8 mouse cellular contexts compared by ENCODE assay signal in genomic region chr10:127063239-127063872, GRCm38 (mm10). TPM values are rescaled to one million over a fixed set of nuclear protein-coding genes. Genes with fewer than 3 reads are reported as not detected.
DNase-seq lines count a peak whose midpoint lies in the region; ATAC-seq lines count a peak whose summit lies in the region.

Gene Cdk4 (plus strand): TSS chr10:127063534.

- peak; percentile 82 for DNase-seq in c-Kit-negative CD71-positive TER-119-positive erythroid progenitor cells, embryonic 14.5 days (ENCODE audit: low read depth, low spot score)
- peak; percentile 98 for DNase-seq in fibroblast of lung, adult 2 months (ENCODE audit: low read depth)
- DNase-seq in kidney, postnatal 14 days: peak; percentile 99
- peak; percentile 94 for DNase-seq in liver, embryonic 13.5 days
- DNase-seq in neural tube, embryonic 10.5 days (ENCODE audit: extremely low spot score, low spot score): peak; percentile 100

- peak within 1 kb of the TSS; percentile 73 to 90 for H3K27ac ChIP-seq in heart, embryonic 14.5 days (replicated peaks in 1 of 2; ENCODE audit: control insufficient read depth in 1 of 2, insufficient read depth in 1 of 2, low read depth in 2 of 2, low read length in 2 of 2)
- H3K27ac ChIP-seq in liver, embryonic 13.5 days: peak within 1 kb of the TSS; percentile 78
- H3K27ac ChIP-seq in stomach, embryonic 16.5 days (ENCODE audit: low read length): peak within 1 kb of the TSS; percentile 85

- peaks cover 39% of the 10 kb centered on the region for H3K36me3 ChIP-seq in heart, embryonic 14.5 days (ENCODE audit: control insufficient read depth, insufficient read depth, low read length)
- peaks cover 39% of the 10 kb centered on the region for H3K36me3 ChIP-seq in liver, embryonic 13.5 days
- H3K36me3 ChIP-seq in stomach, embryonic 16.5 days (ENCODE audit: control insufficient read depth, insufficient read depth, low read length): peaks cover 27% of the 10 kb centered on the region

- H3K4me1 ChIP-seq in heart, embryonic 14.5 days (ENCODE audit: control insufficient read depth in 2 of 2, insufficient read depth in 2 of 2, low read length in 2 of 2): peaks cover 10 to 34% of the 10 kb centered on the region in 2 experiments
- H3K4me1 ChIP-seq in liver, embryonic 13.5 days (replicated peaks): peaks cover 81% of the 10 kb centered on the region
- peaks cover 25% of the 10 kb centered on the region for H3K4me1 ChIP-seq in stomach, embryonic 16.5 days (ENCODE audit: control insufficient read depth, insufficient read depth, low read length)

- ATAC-seq in CD4-positive, CD25-positive, alpha-beta regulatory T cell, adult 4 months: peak; percentile 79
- peak; percentile 92 for ATAC-seq in heart, embryonic 14.5 days (ENCODE audit: insufficient number of reproducible peaks, insufficient read depth, low FRiP score, low read depth)
- peak; percentile 87 for ATAC-seq in liver, embryonic 13.5 days (ENCODE audit: low read depth)
- peak; percentile 93 for ATAC-seq in stomach, embryonic 16.5 days (ENCODE audit: insufficient read depth, low FRiP score)

- H3K27me3 ChIP-seq in heart, embryonic 14.5 days (ENCODE audit: control insufficient read depth, insufficient read depth, low read length): peaks cover 27% of the 10 kb centered on the region
- peaks cover 44% of the 10 kb centered on the region for H3K27me3 ChIP-seq in liver, embryonic 13.5 days
- H3K27me3 ChIP-seq in stomach, embryonic 16.5 days (ENCODE audit: control insufficient read depth, insufficient read depth, low read length): no peaks in the 10 kb centered on the region

- peak within 1 kb of the TSS; percentile 56 to 87 for H3K4me3 ChIP-seq in heart, embryonic 14.5 days (ENCODE audit: control insufficient read depth in 1 of 2, insufficient read depth in 1 of 2, low read depth in 1 of 2, low read length in 2 of 2)
- peak within 1 kb of the TSS; percentile 80 for H3K4me3 ChIP-seq in liver, embryonic 13.5 days (replicated peaks)
- H3K4me3 ChIP-seq in stomach, embryonic 16.5 days (replicated peaks; ENCODE audit: low read length): peak within 1 kb of the TSS; percentile 76

- peak within 1 kb of the TSS; percentile 86 for H3K4me2 ChIP-seq in heart, embryonic 14.5 days (ENCODE audit: low read length)
- peak within 1 kb of the TSS; percentile 95 for H3K4me2 ChIP-seq in liver, embryonic 13.5 days
- H3K4me2 ChIP-seq in stomach, embryonic 16.5 days (ENCODE audit: low read depth, low read length): peak within 1 kb of the TSS; percentile 93

- H3K9ac ChIP-seq in heart, embryonic 14.5 days (ENCODE audit: low read length): peak within 1 kb of the TSS; percentile 97
- H3K9ac ChIP-seq in liver, embryonic 13.5 days: peak within 1 kb of the TSS; percentile 91
- H3K9ac ChIP-seq in stomach, embryonic 16.5 days (ENCODE audit: low read length): peak within 1 kb of the TSS; percentile 95

- H3K9me3 ChIP-seq in heart, embryonic 14.5 days (ENCODE audit: control insufficient read depth, low read length): no peaks in the 10 kb centered on the region
- no peaks in the 10 kb centered on the region for H3K9me3 ChIP-seq in liver, embryonic 13.5 days (replicated peaks)
- H3K9me3 ChIP-seq in stomach, embryonic 16.5 days (replicated peaks; ENCODE audit: control insufficient read depth, low read length): no peaks in the 10 kb centered on the region

- WGBS in heart, embryonic 14.5 days: under 1% methylated on average over 46 of the region's 46 CpGs
- 0% methylated on average over 46 of the region's 46 CpGs for WGBS in liver, embryonic 13.5 days (ENCODE audit: insufficient replicate concordance)
- under 1% methylated on average over 46 of the region's 46 CpGs for WGBS in stomach, embryonic 16.5 days

RNA-seq across cellular contexts. Expression of gene Cdk4, which starts in this region (rescaled TPM):
- 100 to 1,000 TPM; 294 to 347 TPM for polyA plus RNA-seq in CD4-positive, CD25-positive, alpha-beta regulatory T cell, adult 4 months (2017; shearing (Covaris generic))
- polyA plus RNA-seq in heart, embryonic 14.5 days (2014; fragmentation: Nextera tagmentation; extraction: Ambion mirVana): 929 and 946 TPM in 2 replicates
- 645 and 664 TPM in 2 replicates for polyA plus RNA-seq in liver, embryonic 13.5 days (2015; fragmentation: Nextera tagmentation; extraction: Ambion mirVana)
- polyA plus RNA-seq in stomach, embryonic 16.5 days (2015; fragmentation: Nextera tagmentation; extraction: Ambion mirVana): 1,208 and 1,239 TPM in 2 replicates

Comparison
In these comparisons a context has a peak if more than half of its experiments do, and no peak if none do; other contexts are left out.
1. Peak in every context shown above with its lines: DNase-seq, ATAC-seq, H3K4me3 ChIP-seq and H3K27ac ChIP-seq.